Mouse (Mus musculus) limb, embryonic 14.5 days (tissue): ENCODE data around the gene Tbc1d24. TPM values are rescaled to one million over a fixed set of nuclear protein-coding genes. Genes with fewer than 3 reads are reported as not detected.

Source experiments
- ATAC-seq: fragments of 200-750 bp; cut with Nextera tagmentation; 2 replicates; pipeline ENCODE4 v1.8.0; 2017; ENCODE audit warnings: low read depth, moderate number of reproducible peaks, moderate TSS enrichment; ENCODE audit not compliant: low FRiP score
- DNase-seq: peaks from one replicate; pipeline ENCODE4 v3.0.0-alpha.2; 2015; ENCODE audit warnings: low spot score
- H3K27ac ChIP-seq: fragments of 300-500 bp; sonication (generic); replicated peaks from 2 replicates; pipeline ENCODE4 v1.5.1; 2014; ENCODE audit warnings: low read depth, mild to moderate bottlenecking, low read length, moderate library complexity, mixed read lengths
- H3K27me3 ChIP-seq: fragments of 300-500 bp; sonication (generic); 2 replicates; pipeline ENCODE4 v1.6.1; 2014; ENCODE audit warnings: low read length, mixed read lengths; ENCODE audit not compliant: control insufficient read depth, insufficient read depth
- H3K36me3 ChIP-seq: fragments of 300-500 bp; sonication (generic); 2 replicates; pipeline ENCODE4 v1.6.1; 2014; ENCODE audit warnings: mild to moderate bottlenecking, low read length, moderate library complexity, mixed read lengths; ENCODE audit not compliant: control insufficient read depth, insufficient read depth
- H3K4me1 ChIP-seq: fragments of 300-500 bp; sonication (generic); 2 replicates; pipeline ENCODE4 v1.6.1; 2014; ENCODE audit warnings: antibody characterized with exemption, low read length, mixed read lengths; ENCODE audit not compliant: control insufficient read depth, insufficient read depth
- H3K4me2 ChIP-seq: fragments of 300-500 bp; sonication (generic); replicated peaks from 2 replicates; pipeline ENCODE4 v1.6.1; 2014; ENCODE audit warnings: low read depth, mild to moderate bottlenecking, low read length, moderate library complexity; ENCODE audit not compliant: severe bottlenecking
- H3K4me3 ChIP-seq: fragments of 300-500 bp; sonication (generic); replicated peaks from 2 replicates; pipeline ENCODE4 v1.5.1; 2014; ENCODE audit warnings: low read length
- H3K9ac ChIP-seq: fragments of 300-500 bp; sonication (generic); 2 replicates; pipeline ENCODE4 v1.6.1; 2014; ENCODE audit warnings: mild to moderate bottlenecking, low read depth, low read length, moderate library complexity; ENCODE audit not compliant: severe bottlenecking
- H3K9me3 ChIP-seq: fragments of 300-500 bp; sonication (generic); 2 replicates; pipeline ENCODE4 v1.6.1; 2016; ENCODE audit warnings: low read length; ENCODE audit not compliant: control insufficient read depth
- POLR2A ChIP-seq: fragments of 200-500 bp; IDR thresholded peaks from 2 replicates; pipeline ENCODE4 v1.8.0; 2012; ENCODE audit warnings: inconsistent platforms, mild to moderate bottlenecking, moderate library complexity, borderline replicate concordance; ENCODE audit not compliant: insufficient read depth, insufficient read length; ENCODE audit errors: extremely low read depth
- WGBS: fragments of 180-500 bp; shearing (Covaris S2); extraction: QIAGEN DNeasy Blood & Tissue Kit; methylation state at CpG from one replicate; pipeline ENCODE4 v1.1.7; 2014; 5-methylcytosine and 5-hydroxymethylcytosine counted together
- polyA plus RNA-seq, 2 experiments: library from polyadenylated mRNA; depleted of rRNA in 1 of 2; stranded (reverse) in 1 of 2; unstranded in 1 of 2; fragments of >200 nt; fragmentation: Nextera tagmentation in 1 of 2; extraction: Ambion mirVana in 1 of 2; gene quantifications; 2 replicates each; pipeline versions ENCODE4 v1.2.1 to v1.2.3; 2012 to 2014

Tbc1d24 gene
- polyA plus RNA-seq, 2 experiments = 6.3 to 31.9 TPM

- WGBS = 92% methylated on average over 6 of the region's 6 CpGs
- no peak overlapping the region for H3K27ac ChIP-seq
- H3K4me1 ChIP-seq = peaks cover 2% of the 10 kb centered on the region; the same call in 1 of the 2 replicates
- H3K4me3 ChIP-seq = no peak overlapping the region
- ATAC-seq (no peak), DNase-seq (no peak)
- no peak overlapping the region for H3K9ac ChIP-seq
- TF ChIP-seq POLR2A = no peak
- H3K4me2 ChIP-seq = no peak overlapping the region
- H3K36me3 ChIP-seq = peaks cover 25% of the 10 kb centered on the region
- no peaks in the 10 kb centered on the region for H3K27me3 ChIP-seq
- no peaks in the 10 kb centered on the region for H3K9me3 ChIP-seq
Observed at GRCm38 (mm10) chr17:24157121-24157520, 48.2 kb downstream of the Tbc1d24 start.

- peaks cover 25% of the 10 kb centered on the region for H3K36me3 ChIP-seq
- DNase-seq = no peak
- H3K27me3 ChIP-seq = no peaks in the 10 kb centered on the region
- H3K9ac ChIP-seq = no peak overlapping the region
- no peak for TF ChIP-seq POLR2A
- ATAC-seq = no peak
- H3K4me2 ChIP-seq = no peak overlapping the region
- H3K4me1 ChIP-seq = peaks cover 5% of the 10 kb centered on the region; the same call in 1 of the 2 replicates
- H3K9me3 ChIP-seq = no peaks in the 10 kb centered on the region
- 79% methylated on average over 3 of the region's 3 CpGs for WGBS
- H3K27ac ChIP-seq = no peak overlapping the region
- no peak overlapping the region for H3K4me3 ChIP-seq
Observed at GRCm38 (mm10) chr17:24156394-24156793, 49.0 kb downstream of the Tbc1d24 start.

GRCm38 (mm10) chr17:24155742-24156141 lies 49.6 kb downstream of the Tbc1d24 start:
- DNase-seq (no peak), ATAC-seq (no peak)
- Histone ChIP-seq H3K4me3 (no peak overlapping the region), H3K27me3 (no peaks in the 10 kb centered on the region), H3K36me3 (peaks cover 25% of the 10 kb centered on the region), H3K4me1 (peaks cover 5% of the 10 kb centered on the region; the same call in 1 of the 2 replicates), H3K9me3 (no peaks in the 10 kb centered on the region), H3K9ac (no peak overlapping the region), H3K27ac (no peak overlapping the region), H3K4me2 (no peak overlapping the region)
- WGBS = 87% methylated on average over 9 of the region's 9 CpGs
- TF ChIP-seq POLR2A = no peak

GRCm38 (mm10) chr17:24154463-24154862 lies 50.9 kb downstream of the Tbc1d24 start:
- peaks cover 5% of the 10 kb centered on the region; the same call in 1 of the 2 replicates for H3K4me1 ChIP-seq
- H3K9ac ChIP-seq = no peak overlapping the region
- no peak overlapping the region for H3K4me3 ChIP-seq
- no peak for TF ChIP-seq POLR2A
- no peak overlapping the region for H3K4me2 ChIP-seq
- 71% methylated on average over 3 of the region's 3 CpGs for whole genome bisulfite sequencing
- no peaks in the 10 kb centered on the region for H3K9me3 ChIP-seq
- DNase-seq = no peak
- no peak for ATAC-seq
- H3K27ac ChIP-seq = no peak overlapping the region
- no peaks in the 10 kb centered on the region for H3K27me3 ChIP-seq
- peaks cover 25% of the 10 kb centered on the region for H3K36me3 ChIP-seq

GRCm38 (mm10) chr17:24151890-24152563 lies 53.3 kb downstream of the Tbc1d24 start:
- Histone ChIP-seq H3K9ac (peak overlapping the region; percentile 51), H3K36me3 (peaks cover 13% of the 10 kb centered on the region), H3K4me1 (peaks cover 5% of the 10 kb centered on the region; the same call in 1 of the 2 replicates), H3K4me3 (peak overlapping the region; percentile 34), H3K27me3 (no peaks in the 10 kb centered on the region), H3K9me3 (no peaks in the 10 kb centered on the region), H3K4me2 (peak overlapping the region; percentile 61), H3K27ac (no peak overlapping the region)
- peak; percentile 89 for ATAC-seq
- WGBS = under 1% methylated on average over 24 of the region's 26 CpGs
- TF ChIP-seq POLR2A = no peak
- DNase-seq = peak; percentile 75

- ATAC-seq (no peak), DNase-seq (no peak)
- WGBS = 8% methylated on average over 7 of the region's 7 CpGs
- Histone ChIP-seq H3K4me2 (peak overlapping the region; percentile 61), H3K4me1 (peaks cover 5% of the 10 kb centered on the region; the same call in 1 of the 2 replicates), H3K27me3 (no peaks in the 10 kb centered on the region), H3K9ac (no peak overlapping the region; the same call in 1 of the 2 replicates), H3K4me3 (peak overlapping the region; percentile 34), H3K27ac (no peak overlapping the region), H3K9me3 (no peaks in the 10 kb centered on the region), H3K36me3 (peaks cover 10% of the 10 kb centered on the region)
- TF ChIP-seq POLR2A = no peak
Observed at GRCm38 (mm10) chr17:24151382-24151781, 54.0 kb downstream of the Tbc1d24 start.
